Mouse (Mus musculus) stomach, embryonic 16.5 days (tissue): ENCODE data around the gene Pla1a. TPM values are rescaled to one million over a fixed set of nuclear protein-coding genes. Genes with fewer than 3 reads are reported as not detected.
A peak's percentile ranks its signal among the peaks of the same experiment; 100 is the strongest.
"Not testable (repeated sequence)": the region's sequence is repeated elsewhere in the genome, so short reads cannot be mapped to it uniquely, and the experiment has no call there.

Source experiments
- ATAC-seq: fragments of 200-750 bp; cut with Nextera tagmentation; 2 replicates; pipeline ENCODE4 v1.8.0; 2017; ENCODE audit warnings: moderate number of reproducible peaks, moderate TSS enrichment; ENCODE audit not compliant: insufficient read depth, low FRiP score
- H3K27ac ChIP-seq: fragments of 300-500 bp; sonication (generic); 2 replicates; pipeline ENCODE4 v1.5.1; 2014; ENCODE audit warnings: low read length
- H3K27me3 ChIP-seq: fragments of 300-500 bp; sonication (generic); 2 replicates; pipeline ENCODE4 v1.6.1; 2014; ENCODE audit warnings: low read length, control low read depth, mixed read lengths; ENCODE audit not compliant: control insufficient read depth, insufficient read depth
- H3K36me3 ChIP-seq: fragments of 300-500 bp; sonication (generic); 2 replicates; pipeline ENCODE4 v1.6.1; 2014; ENCODE audit warnings: low read length; ENCODE audit not compliant: control insufficient read depth, insufficient read depth
- H3K4me1 ChIP-seq: fragments of 300-500 bp; sonication (generic); 2 replicates; pipeline ENCODE4 v1.6.1; 2014; ENCODE audit warnings: low read length, control low read depth, mixed read lengths; ENCODE audit not compliant: control insufficient read depth, insufficient read depth
- H3K4me2 ChIP-seq: fragments of 300-500 bp; sonication (generic); 2 replicates; pipeline ENCODE4 v1.6.1; 2014; ENCODE audit warnings: low read depth, low read length, mixed read lengths
- H3K4me3 ChIP-seq: fragments of 300-500 bp; sonication (generic); replicated peaks from 2 replicates; pipeline ENCODE4 v1.5.1; 2014; ENCODE audit warnings: mild to moderate bottlenecking, low read length
- H3K9ac ChIP-seq: fragments of 300-500 bp; sonication (generic); 2 replicates; pipeline ENCODE4 v1.6.1; 2014; ENCODE audit warnings: low read length
- H3K9me3 ChIP-seq: fragments of 300-500 bp; sonication (generic); replicated peaks from 2 replicates; pipeline ENCODE4 v1.6.1; 2016; ENCODE audit warnings: low read length, control low read depth; ENCODE audit not compliant: control insufficient read depth
- WGBS: fragments of 180-500 bp; shearing (Covaris S2); extraction: QIAGEN DNeasy Blood & Tissue Kit; methylation state at CpG from one replicate; pipeline ENCODE4 v1.1.7; 2014; 5-methylcytosine and 5-hydroxymethylcytosine counted together
- polyA plus RNA-seq: library from polyadenylated mRNA; unstranded; fragments of >200 nt; fragmentation: Nextera tagmentation; extraction: Ambion mirVana; gene quantifications from 2 replicates; pipeline ENCODE4 v1.2.1, GENCODE M21; 2015

Gene Pla1a
- polyA plus RNA-seq, 1 experiment from 2014 or later = 2.6 TPM

GRCm38 (mm10) chr16:38452442-38453202 is 19.7 kb upstream of the Pla1a start, which contains the start of gene Adprh:
Gene Adprh (minus strand): TSS chr16:38452703.
- peak; percentile 97 for ATAC-seq
- H3K4me2 ChIP-seq = peak within 1 kb of the TSS; percentile 80
- H3K36me3 ChIP-seq = 0 out of 2 replicates have a peak, but pooled peaks cover 3% of the 10 kb centered on the region
- no peaks in the 10 kb centered on the region for H3K27me3 ChIP-seq
- H3K4me1 ChIP-seq = 0 out of 2 replicates have a peak, but pooled peaks cover 6% of the 10 kb centered on the region
- under 1% methylated on average over 59 of the region's 61 CpGs for WGBS
- peak within 1 kb of the TSS; percentile 86 for H3K4me3 ChIP-seq
- peak within 1 kb of the TSS; percentile 96 for H3K27ac ChIP-seq
- no peaks in the 10 kb centered on the region for H3K9me3 ChIP-seq
- H3K9ac ChIP-seq = peak within 1 kb of the TSS; percentile 98

- H3K9ac ChIP-seq = peak overlapping the region; percentile 98
- H3K27me3 ChIP-seq = no peaks in the 10 kb centered on the region
- H3K9me3 ChIP-seq = no peaks in the 10 kb centered on the region
- WGBS = 43% methylated on average over 12 of the region's 12 CpGs
- 0 out of 2 replicates have a peak, but pooled peaks cover 6% of the 10 kb centered on the region for H3K4me1 ChIP-seq
- peak overlapping the region; percentile 86 for H3K4me3 ChIP-seq
- H3K4me2 ChIP-seq = peak overlapping the region; percentile 80
- peak overlapping the region; percentile 96 for H3K27ac ChIP-seq
- no peak for ATAC-seq
- H3K36me3 ChIP-seq = peaks cover 12% of the 10 kb centered on the region
Measured at GRCm38 (mm10) chr16:38451421-38452205, 18.7 kb upstream of the Pla1a start.

- 0 out of 2 replicates have a peak, but pooled peaks cover 6% of the 10 kb centered on the region for H3K4me1 ChIP-seq
- H3K4me2 ChIP-seq = no peak overlapping the region
- 87% methylated on average over 7 of the region's 7 CpGs for WGBS
- H3K27ac ChIP-seq = no peak overlapping the region
- H3K27me3 ChIP-seq = no peaks in the 10 kb centered on the region
- peaks cover 18% of the 10 kb centered on the region for H3K36me3 ChIP-seq
- H3K9ac ChIP-seq = no peak overlapping the region
- no peaks in the 10 kb centered on the region for H3K9me3 ChIP-seq
- H3K4me3 ChIP-seq = no peak overlapping the region
- ATAC-seq = no peak
Measured at GRCm38 (mm10) chr16:38450707-38451106, 17.8 kb upstream of the Pla1a start.

GRCm38 (mm10) chr16:38448458-38448857 is 15.5 kb upstream of the Pla1a start:
- Histone ChIP-seq H3K9me3 (no peaks in the 10 kb centered on the region), H3K4me1 (0 out of 2 replicates have a peak, but pooled peaks cover 6% of the 10 kb centered on the region), H3K4me3 (no peak overlapping the region), H3K27ac (no peak overlapping the region), H3K9ac (no peak overlapping the region), H3K36me3 (peaks cover 34% of the 10 kb centered on the region), H3K4me2 (no peak overlapping the region), H3K27me3 (no peaks in the 10 kb centered on the region)
- WGBS = 90% methylated on average over 12 of the region's 12 CpGs
- no peak for ATAC-seq

- no peak overlapping the region for H3K4me2 ChIP-seq
- H3K4me1 ChIP-seq = 0 out of 2 replicates have a peak, but pooled peaks cover 6% of the 10 kb centered on the region
- H3K9me3 ChIP-seq = no peaks in the 10 kb centered on the region
- H3K9ac ChIP-seq = no peak overlapping the region
- no peak for ATAC-seq
- peaks cover 34% of the 10 kb centered on the region for H3K36me3 ChIP-seq
- no peak overlapping the region for H3K4me3 ChIP-seq
- 91% methylated on average over 21 of the region's 21 CpGs for WGBS
- H3K27me3 ChIP-seq = no peaks in the 10 kb centered on the region
- no peak overlapping the region for H3K27ac ChIP-seq
Measured at GRCm38 (mm10) chr16:38447366-38447765, 14.4 kb upstream of the Pla1a start.

GRCm38 (mm10) chr16:38446141-38446540 is 13.2 kb upstream of the Pla1a start:
- H3K9ac ChIP-seq, H3K27ac ChIP-seq, H3K27me3 ChIP-seq, H3K9me3 ChIP-seq, H3K4me2 ChIP-seq, ATAC-seq, H3K4me1 ChIP-seq, H3K4me3 ChIP-seq: not testable (repeated sequence)
- peaks cover 34% of the 10 kb centered on the region for H3K36me3 ChIP-seq
- WGBS = 92% methylated on average over 2 of the region's 2 CpGs

- Histone ChIP-seq H3K4me1 (no peaks in the 10 kb centered on the region), H3K36me3 (peaks cover 34% of the 10 kb centered on the region), H3K4me3 (no peak overlapping the region), H3K27ac (no peak overlapping the region), H3K4me2 (no peak overlapping the region), H3K27me3 (no peaks in the 10 kb centered on the region), H3K9me3 (no peaks in the 10 kb centered on the region), H3K9ac (no peak overlapping the region)
- no peak for ATAC-seq
- 95% methylated on average over 20 of the region's 20 CpGs for WGBS
Measured at GRCm38 (mm10) chr16:38445576-38445975, 12.6 kb upstream of the Pla1a start.

- WGBS = 82% methylated on average over 1 of the region's 1 CpGs
- Histone ChIP-seq H3K4me1 (no peaks in the 10 kb centered on the region), H3K4me3 (no peak overlapping the region), H3K9ac (no peak overlapping the region), H3K27me3 (no peaks in the 10 kb centered on the region), H3K4me2 (no peak overlapping the region), H3K9me3 (no peaks in the 10 kb centered on the region), H3K36me3 (peaks cover 34% of the 10 kb centered on the region), H3K27ac (no peak overlapping the region)
- ATAC-seq = no peak
Measured at GRCm38 (mm10) chr16:38445046-38445445, 12.1 kb upstream of the Pla1a start.
